Mouse (Mus musculus): Measurements from ENCODE around the gene Gdf9. TPM values are rescaled to one million over a fixed set of nuclear protein-coding genes. Genes with fewer than 3 reads are reported as not detected.

The Gdf9 gene
- polyA plus RNA-seq, 1 experiment: 1.8 TPM

DNA sequence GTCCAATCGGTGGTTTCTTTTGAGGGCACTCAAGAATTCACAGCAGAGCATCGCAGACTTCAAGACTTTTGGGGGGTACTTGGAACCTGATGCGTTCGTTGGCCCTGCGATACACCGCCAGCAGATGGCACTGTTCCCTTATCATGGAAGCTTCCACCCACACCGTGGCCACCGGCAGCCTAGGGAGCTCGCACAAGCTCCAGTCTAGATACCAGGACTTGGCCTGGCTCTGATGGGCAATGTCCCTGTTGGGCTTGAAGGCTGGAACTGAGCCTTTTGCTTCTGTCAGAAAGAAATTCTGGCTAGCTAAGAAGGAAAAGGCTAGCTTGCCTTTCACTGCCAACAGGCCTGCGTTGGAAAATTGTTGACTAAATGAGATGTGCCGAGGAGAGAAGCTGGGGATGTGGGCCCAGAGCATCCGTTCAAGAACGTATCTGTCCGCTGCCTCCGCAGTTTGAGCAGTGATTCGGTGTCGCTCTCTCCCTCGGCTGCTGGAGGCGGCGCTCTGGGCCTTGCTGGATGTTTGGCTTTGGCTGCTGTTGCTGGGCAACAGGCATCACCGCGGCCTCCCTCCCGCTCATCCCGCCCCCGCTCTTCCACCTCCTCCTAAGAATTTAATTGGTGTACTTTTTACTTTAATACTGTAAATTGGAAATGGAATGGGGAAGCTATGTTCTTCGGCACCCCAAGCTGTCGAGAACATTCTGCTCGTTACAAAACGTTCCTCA lies 39.3 kb downstream of the Gdf9 start, which contains the start of gene Gm9837:
Gene Gm9837 (minus strand): TSS at position 512 of the 728 bp plus-strand sequence.
- no peaks in the 10 kb centered on the region for H3K4me1 ChIP-seq (ENCODE audit: control insufficient read depth, insufficient read depth, low read length)
- TF ChIP-seq POLR2A (IDR thresholded peaks at IDR 0.05; ENCODE audit: borderline replicate concordance, low read depth, low read length) (no peak), CTCF (IDR thresholded peaks at IDR 0.05; ENCODE audit: low read depth, low read length) (peak; percentile 99)
- no peak within 1 kb of the TSS; the same call in 1 of the 2 replicates for H3K4me3 ChIP-seq (ENCODE audit: insufficient read depth, low read length)
- H3K27ac ChIP-seq (ENCODE audit: insufficient read depth, low read depth, low read length): no peak within 1 kb of the TSS

DNA sequence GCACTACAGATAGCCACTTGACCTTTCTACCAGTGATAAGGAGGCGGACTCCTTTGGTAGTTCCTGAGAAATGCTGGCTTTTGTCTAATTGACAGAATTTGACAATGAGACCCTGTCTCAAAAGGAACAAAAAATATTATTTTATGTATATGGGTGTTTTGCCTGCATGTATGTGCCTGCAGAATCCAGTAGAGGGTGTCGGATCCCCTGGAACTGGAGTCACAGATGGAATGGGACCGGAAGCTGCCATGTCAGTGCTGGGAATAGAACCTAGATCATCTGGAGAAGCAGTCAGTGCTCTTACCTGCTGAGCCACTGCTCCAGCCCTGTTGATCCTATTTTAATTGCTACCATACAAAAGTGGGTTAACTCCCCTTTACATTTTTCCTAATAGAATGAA lies 41.9 kb downstream of the Gdf9 start:
- TF ChIP-seq POLR2A (IDR thresholded peaks at IDR 0.05; ENCODE audit: borderline replicate concordance, low read depth, low read length) (no peak), CTCF (IDR thresholded peaks at IDR 0.05; ENCODE audit: low read depth, low read length) (no peak)
- Histone ChIP-seq H3K27ac (ENCODE audit: insufficient read depth, low read depth, low read length) (no peak overlapping the region), H3K4me3 (ENCODE audit: insufficient read depth, low read length) (no peak overlapping the region), H3K4me1 (ENCODE audit: control insufficient read depth, insufficient read depth, low read length) (no peaks in the 10 kb centered on the region)

DNA sequence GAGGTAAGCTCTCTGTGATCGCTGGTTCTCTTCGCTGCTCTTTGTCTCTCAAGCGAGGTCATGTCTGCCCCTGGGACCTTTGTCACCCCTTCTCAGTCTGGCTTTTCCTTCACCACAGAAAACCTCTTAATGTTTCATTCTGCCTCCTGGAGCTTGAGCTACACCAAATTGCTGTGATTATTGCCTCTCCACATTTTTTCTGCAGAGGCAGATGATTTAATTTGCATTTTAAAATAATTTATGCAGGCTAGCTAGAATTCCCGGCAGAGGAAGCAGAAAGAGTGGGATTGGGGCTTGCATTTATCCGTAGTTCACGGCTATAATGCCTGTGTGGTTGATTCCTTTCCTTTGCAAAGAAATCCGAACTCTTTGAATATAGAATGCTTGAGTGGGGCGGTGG lies 44.8 kb downstream of the Gdf9 start:
- TF ChIP-seq CTCF (IDR thresholded peaks at IDR 0.05; ENCODE audit: low read depth, low read length) (no peak), POLR2A (IDR thresholded peaks at IDR 0.05; ENCODE audit: borderline replicate concordance, low read depth, low read length) (no peak)
- Histone ChIP-seq H3K4me3 (ENCODE audit: insufficient read depth, low read length) (no peak overlapping the region), H3K27ac (ENCODE audit: insufficient read depth, low read depth, low read length) (no peak overlapping the region)

DNA sequence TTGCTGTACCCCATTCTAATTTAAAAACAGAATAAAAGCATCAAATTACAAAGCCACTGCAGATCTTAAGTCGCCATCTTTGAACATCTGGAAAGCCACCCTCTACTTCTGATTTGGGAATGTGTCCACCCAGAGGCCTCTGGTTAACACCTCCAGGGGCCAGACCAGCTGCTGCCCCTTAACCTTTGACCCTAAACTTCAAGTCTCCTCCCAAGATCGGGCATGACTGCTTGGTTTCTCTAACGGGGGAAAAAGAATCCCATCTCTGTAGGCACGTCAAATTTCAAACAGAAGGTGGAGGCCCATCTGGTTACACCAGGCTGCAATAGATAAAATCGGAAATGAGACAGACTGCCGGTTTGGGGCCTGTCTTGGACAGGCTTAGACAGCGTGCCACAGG lies 47.0 kb downstream of the Gdf9 start:
- no peak overlapping the region for H3K27ac ChIP-seq (ENCODE audit: insufficient read depth, low read depth, low read length)
- no peaks in the 10 kb centered on the region for H3K4me1 ChIP-seq (ENCODE audit: control insufficient read depth, insufficient read depth, low read length)
- TF ChIP-seq POLR2A (IDR thresholded peaks at IDR 0.05; ENCODE audit: borderline replicate concordance, low read depth, low read length): no peak
- TF ChIP-seq CTCF (IDR thresholded peaks at IDR 0.05; ENCODE audit: low read depth, low read length): no peak

More for the DNA sequence above, 44.8 kb downstream of the Gdf9 start:
- no peaks in the 10 kb centered on the region for H3K4me1 ChIP-seq (ENCODE audit: control insufficient read depth, insufficient read depth, low read length)

DNA sequence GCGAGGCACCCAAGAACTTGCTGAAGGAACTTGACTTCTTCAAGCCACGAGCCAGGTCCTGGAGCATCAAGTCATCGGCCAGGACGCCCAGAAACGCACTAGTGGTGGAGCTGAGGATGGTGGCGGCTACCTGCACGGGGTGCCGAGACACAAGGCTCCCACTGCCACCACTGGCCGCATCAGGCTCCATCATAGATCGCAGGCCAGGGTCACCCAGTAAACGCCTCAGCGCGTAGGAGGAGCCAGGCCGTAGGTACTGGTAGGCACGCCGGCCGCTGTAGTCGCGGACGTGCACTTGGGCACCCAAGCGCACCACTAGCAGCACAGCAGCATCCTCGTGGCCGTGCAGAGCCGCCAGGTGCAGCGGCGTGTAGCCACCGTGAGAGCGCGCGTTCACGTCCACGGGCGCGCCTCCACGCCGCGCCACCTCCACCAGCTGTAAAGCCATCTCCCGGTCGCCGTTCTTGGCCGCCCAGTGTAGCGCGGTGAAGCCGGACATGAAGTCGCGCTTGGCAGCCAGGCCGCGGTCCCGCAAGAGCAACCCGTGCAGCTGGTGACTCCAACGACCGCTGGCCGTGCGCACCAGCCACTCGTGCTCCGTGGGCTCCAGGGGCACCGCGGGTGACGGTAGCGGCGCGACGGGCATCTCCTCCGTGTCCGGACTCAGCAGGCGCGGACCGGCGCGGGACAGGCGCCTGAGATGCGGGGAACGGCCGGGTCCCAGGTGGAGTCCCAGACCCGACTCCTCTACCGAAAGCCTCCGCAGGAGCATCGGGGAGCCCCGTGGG lies 47.8 kb downstream of the Gdf9 start:
- Histone ChIP-seq H3K4me1 (ENCODE audit: control insufficient read depth, insufficient read depth, low read length) (no peaks in the 10 kb centered on the region), H3K4me3 (ENCODE audit: insufficient read depth, low read length) (peak overlapping the region; percentile 39), H3K27ac (ENCODE audit: insufficient read depth, low read depth, low read length) (no peak overlapping the region)
- TF ChIP-seq POLR2A (IDR thresholded peaks at IDR 0.05; ENCODE audit: borderline replicate concordance, low read depth, low read length): no peak
- TF ChIP-seq CTCF (IDR thresholded peaks at IDR 0.05; ENCODE audit: low read depth, low read length): no peak

More for the DNA sequence above, 47.0 kb downstream of the Gdf9 start:
- H3K4me3 ChIP-seq (ENCODE audit: insufficient read depth, low read length): no peak overlapping the region

DNA sequence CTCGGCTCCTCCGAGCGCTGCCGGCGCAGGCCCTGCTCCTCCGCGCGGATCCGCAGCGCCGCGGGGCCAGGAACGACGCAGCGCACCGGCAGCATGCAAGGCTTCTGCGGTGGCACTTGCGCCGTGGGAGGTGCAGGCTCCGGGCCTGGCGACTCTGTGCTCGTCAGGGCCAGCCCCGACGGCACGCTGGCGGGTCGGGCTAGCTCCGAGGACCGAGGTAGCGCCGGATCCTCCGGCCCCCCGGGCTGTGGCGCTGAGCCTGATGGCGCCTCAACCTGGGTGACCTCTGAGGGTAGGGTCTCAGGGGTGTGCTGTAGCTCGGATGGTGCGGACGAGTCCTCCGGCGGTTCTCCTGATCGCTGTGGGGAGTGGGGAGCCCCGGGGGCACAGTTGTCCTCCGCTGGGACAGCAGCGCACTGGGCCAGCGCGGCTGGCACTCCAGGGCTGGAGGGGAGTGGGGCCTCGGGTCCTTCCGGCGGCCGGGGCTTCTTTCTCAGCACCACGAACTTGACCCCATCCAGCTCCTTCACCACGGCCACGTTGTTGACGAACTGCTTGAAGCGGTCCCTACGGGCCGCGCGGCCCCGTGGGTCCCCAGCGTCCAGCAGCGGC lies 48.5 kb downstream of the Gdf9 start:
- Histone ChIP-seq H3K4me3 (ENCODE audit: insufficient read depth, low read length) (peak overlapping the region; percentile 57), H3K27ac (ENCODE audit: insufficient read depth, low read depth, low read length) (no peak overlapping the region), H3K4me1 (ENCODE audit: control insufficient read depth, insufficient read depth, low read length) (no peaks in the 10 kb centered on the region)
- TF ChIP-seq POLR2A (IDR thresholded peaks at IDR 0.05; ENCODE audit: borderline replicate concordance, low read depth, low read length) (no peak), CTCF (IDR thresholded peaks at IDR 0.05; ENCODE audit: low read depth, low read length) (no peak)

DNA sequence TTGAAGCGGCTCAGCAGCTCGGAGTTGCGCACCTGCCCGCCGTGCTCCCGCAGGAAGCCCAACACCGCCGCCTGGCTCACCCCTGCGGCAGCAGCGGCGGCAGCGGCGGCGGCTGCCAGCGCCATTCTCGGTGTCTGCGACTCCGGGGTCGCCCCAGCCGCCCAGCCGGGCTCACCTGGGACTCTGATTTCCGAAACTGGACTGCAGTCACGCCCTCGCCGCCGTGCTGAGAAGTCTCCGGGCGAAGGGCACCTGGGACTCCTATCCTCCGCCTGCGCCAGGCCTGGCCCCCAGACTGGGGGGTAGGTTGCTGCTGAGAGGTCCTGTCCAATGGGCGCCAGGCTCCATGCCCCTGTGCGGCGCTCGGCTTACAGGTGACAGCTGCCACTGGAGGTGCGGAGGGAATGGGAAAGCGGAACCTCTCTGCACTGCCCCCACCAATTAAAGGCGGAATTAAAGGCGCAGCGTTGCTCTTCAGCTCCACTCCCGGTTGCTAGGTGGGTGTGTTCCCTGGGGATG lies 49.0 kb downstream of the Gdf9 start, which contains the start of the genes Gm9945 and Sowaha:
Gene Gm9945 (plus strand): TSS at position 384 of the 519 bp plus-strand sequence.
Gene Sowaha (minus strand): TSS at position 492 of the 519 bp plus-strand sequence.
- Histone ChIP-seq H3K4me3 (ENCODE audit: insufficient read depth, low read length) (peak within 1 kb of the TSS; percentile 57), H3K27ac (ENCODE audit: insufficient read depth, low read depth, low read length) (no peak within 1 kb of the TSS), H3K4me1 (ENCODE audit: control insufficient read depth, insufficient read depth, low read length) (no peaks in the 10 kb centered on the region)
- TF ChIP-seq POLR2A (IDR thresholded peaks at IDR 0.05; ENCODE audit: borderline replicate concordance, low read depth, low read length) (no peak), CTCF (IDR thresholded peaks at IDR 0.05; ENCODE audit: low read depth, low read length) (no peak)

DNA sequence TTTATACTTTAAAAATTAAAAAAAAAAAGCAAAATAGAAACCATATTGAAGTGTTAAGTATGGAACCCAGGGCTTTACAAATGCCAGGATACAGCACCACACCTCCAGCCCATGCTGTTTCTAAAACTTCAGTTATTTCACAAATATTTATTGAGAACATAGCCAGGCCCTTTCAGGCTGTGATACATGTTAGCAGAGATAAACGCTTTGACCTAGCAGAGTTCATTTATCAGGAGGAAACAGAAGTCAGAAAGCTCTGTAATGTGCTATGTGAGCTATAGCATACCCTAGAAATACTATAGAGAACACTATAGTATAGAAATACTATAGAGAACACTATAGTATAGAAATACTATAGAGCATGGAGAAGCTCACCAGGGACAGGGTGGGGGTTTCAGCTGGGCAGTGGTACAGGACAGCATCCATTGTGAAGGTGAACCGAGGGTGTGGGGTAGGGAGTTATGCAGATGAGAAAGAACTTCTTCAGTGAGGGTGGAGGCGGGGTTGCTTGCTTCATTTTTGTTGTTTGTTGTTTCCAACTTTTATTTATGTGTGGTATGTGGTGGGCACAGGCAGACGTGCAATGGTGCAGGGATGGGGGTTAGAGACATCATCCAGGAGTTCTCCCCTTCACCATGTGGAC lies 50.4 kb downstream of the Gdf9 start:
- Histone ChIP-seq H3K4me1 (ENCODE audit: control insufficient read depth, insufficient read depth, low read length) (no peaks in the 10 kb centered on the region), H3K27ac (ENCODE audit: insufficient read depth, low read depth, low read length) (no peak overlapping the region), H3K4me3 (ENCODE audit: insufficient read depth, low read length) (no peak overlapping the region)
- TF ChIP-seq CTCF (IDR thresholded peaks at IDR 0.05; ENCODE audit: low read depth, low read length) (no peak), POLR2A (IDR thresholded peaks at IDR 0.05; ENCODE audit: borderline replicate concordance, low read depth, low read length) (no peak)
